Mouse (Mus musculus): ENCODE measurements around the gene Tmem120a.

Gene Tmem120a

DNA sequence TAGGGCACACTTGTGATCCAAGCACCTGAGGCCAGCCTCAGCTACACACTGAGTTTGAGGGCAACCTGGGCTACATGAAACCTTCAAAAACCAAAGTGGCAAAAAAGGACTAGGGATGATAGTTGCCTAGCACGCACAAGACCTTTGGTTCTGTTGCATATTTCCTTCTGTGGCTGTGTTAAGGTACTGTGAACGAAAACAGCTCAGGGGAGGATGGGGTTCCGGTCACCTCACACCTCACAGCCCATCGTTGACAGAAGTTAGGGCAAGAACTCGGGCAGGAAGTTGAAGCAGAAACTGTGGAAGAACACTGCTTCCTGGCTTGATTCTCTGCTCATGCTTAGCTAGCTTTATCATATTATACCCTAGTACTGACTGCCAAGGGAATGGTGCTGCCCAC, 34.5 kb downstream of the Tmem120a start:
- in situ Hi-C loops (cut with MboI, MseI), result no loop called here

DNA sequence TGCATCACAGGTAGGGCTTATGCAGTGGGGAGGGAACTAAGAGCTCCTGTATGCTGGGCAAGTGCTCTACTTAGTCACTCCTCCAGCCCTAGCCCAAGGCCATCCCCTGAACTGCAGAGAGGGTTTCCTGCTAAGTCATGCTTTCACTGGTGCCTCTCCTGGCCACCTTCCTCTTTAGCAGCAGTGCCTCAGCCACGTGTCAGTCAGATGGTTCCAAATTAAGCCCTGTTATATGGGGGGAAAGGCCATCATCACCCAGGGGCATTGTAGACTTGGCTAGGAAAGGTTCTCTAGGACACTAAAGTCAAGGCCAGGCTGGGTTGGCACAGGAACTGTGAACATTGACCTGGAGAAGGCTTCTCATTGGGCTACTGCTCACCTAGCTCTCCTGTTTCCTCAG, 36.4 kb downstream of the Tmem120a start:
- in situ Hi-C loops (cut with MboI, MseI), result no loop called here

DNA sequence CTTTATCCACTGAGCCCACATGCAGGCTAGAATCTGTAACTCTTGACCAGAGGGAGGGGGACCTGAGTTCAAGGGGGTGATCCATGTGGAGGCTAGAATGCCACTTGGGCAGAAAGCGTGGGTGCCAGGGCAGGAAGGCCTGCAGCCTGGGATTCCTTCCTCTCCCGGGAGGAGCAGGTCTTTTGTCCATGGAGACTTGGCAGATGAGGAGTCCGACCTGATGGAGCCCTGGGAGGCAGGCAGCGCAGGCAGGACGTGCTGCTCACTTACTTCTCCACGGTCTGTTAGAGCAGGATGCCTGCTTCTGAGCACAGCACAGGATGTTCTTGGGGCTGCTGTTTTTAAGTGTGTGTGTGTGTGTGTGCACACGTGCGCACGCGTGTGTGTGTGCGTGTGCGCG, 37.2 kb downstream of the Tmem120a start:
- in situ Hi-C loops (cut with MboI, MseI), result no loop called here

DNA sequence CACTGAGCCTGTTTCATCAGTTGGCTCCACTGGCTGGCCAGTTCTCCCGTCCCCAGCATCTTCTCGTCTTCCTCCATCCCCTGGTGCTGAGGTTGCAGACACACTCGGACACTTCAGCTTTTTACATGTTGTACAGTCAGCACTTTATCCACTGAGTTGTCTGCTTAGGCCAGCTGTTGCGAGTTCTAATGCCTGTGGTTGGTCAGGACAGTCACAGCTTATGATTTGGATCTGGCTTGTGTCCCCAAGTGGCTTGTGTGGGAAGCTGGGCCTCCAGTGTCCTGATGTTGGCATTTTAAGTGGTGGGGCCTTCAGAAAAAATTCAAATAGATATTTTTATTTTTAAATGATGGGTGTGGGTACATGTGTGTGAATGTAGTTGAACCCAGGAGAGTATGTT, 38.9 kb downstream of the Tmem120a start:
- in situ Hi-C loops (cut with MboI, MseI), result no loop called here

DNA sequence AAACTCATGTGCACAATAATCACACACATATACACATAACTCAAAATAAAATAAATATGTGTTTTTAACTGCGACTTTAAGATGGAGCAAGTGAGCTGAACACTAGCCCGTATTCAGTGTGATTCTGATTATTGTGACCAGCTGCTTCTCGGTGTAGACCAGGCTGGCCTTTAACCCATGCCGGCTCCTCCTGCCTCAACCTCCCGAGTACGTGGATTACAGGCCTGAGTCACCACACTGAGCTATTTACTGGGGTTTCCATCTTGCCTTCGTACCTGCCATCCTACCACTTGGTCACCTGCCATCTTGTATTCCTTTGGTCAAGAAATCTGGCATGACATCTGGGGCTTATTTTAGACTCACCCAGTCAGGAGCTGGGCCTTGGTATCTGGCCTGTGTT, 40.8 kb downstream of the Tmem120a start:
- in situ Hi-C loops (cut with MboI, MseI), result no loop called here

DNA sequence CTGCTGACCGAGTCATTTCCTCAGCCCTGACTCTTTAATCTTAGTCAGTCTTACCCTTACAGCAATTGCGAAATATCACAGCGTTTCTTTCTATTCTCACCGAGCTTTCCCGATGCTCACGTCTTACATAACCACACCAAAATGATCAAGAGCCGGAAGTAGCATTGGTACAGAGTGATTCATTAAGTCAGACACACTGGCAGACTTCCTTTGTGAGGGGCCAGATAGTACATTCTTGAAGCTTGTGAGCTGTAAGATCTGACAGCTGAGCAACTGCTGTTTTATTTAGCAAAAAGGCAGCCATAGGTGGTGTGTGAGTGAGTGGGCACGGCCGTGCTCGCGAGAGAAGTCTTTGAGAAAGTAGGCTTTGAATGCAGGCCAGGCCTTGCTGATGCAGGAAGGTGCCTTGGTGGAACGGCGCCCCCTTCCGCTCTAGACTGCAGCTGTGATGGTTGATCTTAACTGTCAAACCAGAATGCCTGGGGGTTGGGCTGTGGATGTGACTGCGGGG, 41.5 kb downstream of the Tmem120a start:
- in situ Hi-C loops (cut with MboI, MseI), result no loop called here

DNA sequence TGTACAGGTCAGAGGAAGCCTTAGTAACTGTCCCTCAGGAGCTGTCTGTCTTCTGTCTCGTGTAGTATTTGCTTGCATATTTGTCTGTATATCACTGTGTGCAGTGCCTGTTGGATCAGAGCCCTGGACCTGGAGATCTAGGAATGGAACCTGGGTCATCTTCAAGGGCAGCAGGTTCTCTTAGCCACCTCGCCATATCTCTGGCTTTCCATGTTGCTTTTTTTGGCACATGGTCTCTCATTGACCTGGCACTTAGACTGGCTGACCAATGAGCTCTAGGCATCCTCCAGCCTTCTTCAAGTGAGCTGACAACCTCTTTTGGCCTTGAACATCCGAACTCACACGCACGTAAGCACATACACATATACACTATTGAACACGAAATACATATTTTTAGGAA, 42.1 kb downstream of the Tmem120a start:
- in situ Hi-C loops (cut with MboI, MseI), result no loop called here

DNA sequence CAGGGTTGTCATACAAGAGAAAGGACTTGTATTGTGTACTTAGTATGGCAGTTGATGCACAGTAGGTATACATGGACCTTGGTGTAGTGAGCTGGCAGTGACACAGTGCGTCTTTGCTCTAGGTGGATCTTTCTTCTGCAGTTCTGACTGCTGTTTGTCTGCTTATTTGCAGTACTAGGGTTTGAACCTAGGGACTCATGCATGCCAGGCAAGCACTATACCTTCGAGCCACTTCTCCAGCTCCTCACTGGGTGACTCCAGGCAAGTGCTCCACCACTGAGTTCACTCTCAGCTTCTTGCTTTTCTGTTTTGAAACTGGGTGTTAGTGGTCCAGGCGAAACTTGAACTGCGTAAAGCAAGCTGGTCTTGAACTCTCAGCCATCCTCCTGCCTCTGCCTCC, 42.6 kb downstream of the Tmem120a start:
- in situ Hi-C loops (cut with MboI, MseI), result no loop called here

DNA sequence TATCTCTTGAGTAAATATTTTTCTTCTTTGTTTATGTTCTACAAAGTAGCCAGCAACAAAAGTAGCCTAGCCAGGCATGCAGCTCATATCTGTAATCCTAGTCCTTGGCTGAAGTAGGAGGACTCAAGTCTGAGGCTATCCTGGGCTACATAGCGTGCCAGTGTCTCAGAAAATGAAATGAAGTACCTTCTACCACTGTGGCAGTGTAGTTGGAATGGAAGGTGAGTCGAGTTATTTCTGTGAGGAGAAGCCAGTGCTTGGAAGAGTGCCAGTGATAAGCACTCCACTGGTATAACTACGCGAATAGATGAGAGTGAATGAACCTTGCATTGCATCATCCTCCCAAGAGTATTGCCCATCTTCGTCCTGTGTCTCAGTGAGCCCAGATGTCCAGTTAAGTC, 46.5 kb downstream of the Tmem120a start:
- in situ Hi-C loops (cut with MboI, MseI), result loop anchor here (10.0 kb wide), 1 partner anchor 1817 kb away; the partner anchor contains the start of gene Gigyf1

DNA sequence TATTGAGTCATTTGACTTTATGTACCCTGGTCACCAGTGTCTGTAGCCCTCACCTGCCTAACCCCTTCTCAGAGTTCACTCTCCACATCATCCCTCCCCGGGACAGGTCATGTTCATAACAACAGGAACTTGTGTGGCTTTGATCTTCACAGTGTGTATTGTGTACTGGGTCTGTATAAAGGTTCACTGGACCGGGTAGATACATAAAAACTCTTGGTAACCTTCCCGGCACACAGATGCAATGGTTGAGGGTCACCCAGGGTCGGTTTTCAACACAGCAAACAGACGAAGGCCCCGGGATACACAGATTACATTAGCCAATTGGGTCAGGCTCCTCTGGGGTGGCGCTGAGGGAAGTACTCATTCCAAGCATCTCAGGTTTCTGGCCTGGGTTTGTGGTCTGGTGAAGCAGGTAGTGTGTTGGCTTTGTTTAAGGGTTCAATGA, 48.9 kb downstream of the Tmem120a start:
- in situ Hi-C loops (cut with MboI, MseI), result loop anchor here (10.0 kb wide), 1 partner anchor 1820 kb away; the partner anchor contains the start of gene Gigyf1

DNA sequence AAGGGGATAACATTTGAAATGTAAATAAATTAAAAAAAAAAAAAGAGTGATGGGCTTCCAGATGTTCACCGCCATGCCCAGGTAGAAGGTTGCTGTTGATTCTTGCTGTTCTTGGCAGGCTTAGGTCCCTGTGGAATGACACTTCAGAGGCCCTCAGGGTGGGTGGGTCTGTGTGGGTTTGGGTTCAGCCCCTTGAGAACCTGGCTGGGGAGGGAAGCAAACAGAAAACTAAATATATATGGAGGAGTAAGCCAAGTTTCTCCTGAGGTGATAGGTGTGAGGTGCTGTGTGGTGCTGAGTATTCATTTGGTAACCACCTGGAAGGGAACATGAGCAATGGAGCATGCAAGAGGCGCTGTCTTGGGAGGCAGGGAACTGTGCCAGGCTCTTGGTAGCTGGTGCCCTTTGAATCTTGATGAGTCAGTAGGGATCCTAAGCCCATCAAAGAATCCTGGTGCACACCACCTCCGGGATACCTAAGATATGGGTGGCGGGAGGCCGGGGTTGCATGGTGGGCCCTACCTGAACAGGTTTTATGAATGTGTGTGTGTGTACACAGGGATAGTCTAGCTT, 50.9 kb downstream of the Tmem120a start:
- in situ Hi-C loops (cut with MboI, MseI), result loop anchor here (10.0 kb wide), 1 partner anchor 1821 kb away; the partner anchor contains the start of gene Gigyf1

DNA sequence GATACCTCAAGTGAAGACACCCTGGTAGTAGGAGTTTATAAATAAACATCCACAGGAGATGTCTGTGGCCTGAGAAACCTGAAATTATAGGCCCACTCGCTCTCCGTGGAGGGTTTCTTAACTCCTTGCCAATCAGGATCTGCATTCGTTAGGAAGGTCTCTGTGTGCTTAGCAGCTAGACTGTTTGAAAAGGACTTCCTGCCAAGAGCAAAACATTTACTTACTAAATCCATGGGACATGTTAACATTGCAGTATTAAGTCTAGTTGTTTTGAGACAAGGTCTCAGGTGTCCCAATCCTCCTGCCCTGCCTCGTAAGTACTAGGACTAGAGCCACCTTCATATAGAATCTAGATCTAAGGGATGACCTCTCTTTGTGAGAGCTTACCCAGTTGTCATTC, 53.0 kb downstream of the Tmem120a start:
- in situ Hi-C loops (cut with MboI, MseI), result loop anchor here (10.0 kb wide), 1 partner anchor 1824 kb away; the partner anchor contains the start of gene Gigyf1

DNA sequence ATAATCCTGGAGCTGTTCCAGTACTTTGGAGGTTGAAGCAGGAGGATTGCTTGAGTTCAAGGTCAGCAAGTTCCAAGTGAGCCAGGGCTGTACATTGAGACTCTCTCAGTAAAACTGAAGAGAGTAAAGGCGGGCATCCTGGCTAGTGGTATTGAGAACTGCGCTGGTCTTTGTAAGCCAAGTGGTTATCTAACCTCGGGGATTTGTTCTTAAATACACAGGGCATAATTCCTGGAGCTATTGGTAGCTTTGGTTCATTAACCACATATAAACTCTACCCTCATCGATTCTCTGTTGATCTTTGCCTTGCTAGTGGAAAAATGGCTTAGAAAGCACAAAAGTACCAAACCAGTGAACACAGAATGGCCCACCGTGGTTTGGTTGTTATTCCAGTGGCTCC, 53.8 kb downstream of the Tmem120a start:
- in situ Hi-C loops (cut with MboI, MseI), result loop anchor here (10.0 kb wide), 1 partner anchor 1824 kb away; the partner anchor contains the start of gene Gigyf1
